In the genomic region with DNA sequence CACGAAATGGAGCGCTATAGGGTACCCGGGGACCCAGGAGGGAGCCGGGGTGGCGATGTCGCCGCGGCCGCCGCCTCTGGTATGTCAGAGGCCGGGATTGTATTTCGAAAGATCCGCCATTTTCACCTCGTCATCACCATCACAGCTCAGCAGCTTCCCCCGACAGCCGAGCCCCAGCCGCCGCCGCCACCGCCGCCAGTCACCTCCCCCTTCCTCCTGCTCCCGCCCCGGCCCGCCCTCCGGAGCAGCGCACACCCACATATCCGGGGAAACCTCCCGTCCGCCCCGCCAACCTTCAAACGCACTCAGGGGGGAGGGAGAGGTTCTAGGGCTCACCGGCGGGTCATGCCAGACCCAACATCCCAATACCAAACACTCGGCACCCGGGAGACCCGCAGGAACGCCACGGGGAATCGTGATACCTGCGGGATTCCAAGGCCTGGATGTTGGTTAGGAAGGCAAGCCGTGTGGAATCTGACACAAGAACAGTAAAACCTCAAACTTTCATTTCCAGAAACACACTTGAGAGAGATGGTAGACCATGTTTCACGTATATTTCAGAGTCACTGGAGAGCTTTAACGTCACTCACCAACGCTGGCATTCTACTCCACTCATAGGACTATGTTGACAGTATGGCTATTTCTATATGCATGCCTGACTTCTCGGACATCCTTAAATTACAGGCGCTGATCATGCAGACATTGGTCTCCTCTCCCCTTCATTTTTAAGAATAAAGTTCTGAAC, we compare ENCODE assay signal across 8 mouse cellular contexts. TPM values are rescaled to one million over a fixed set of nuclear protein-coding genes. Genes with fewer than 3 reads are reported as not detected.
DNase-seq lines count a peak whose midpoint lies in the region; ATAC-seq and TF ChIP-seq lines count a peak whose summit lies in the region.

No protein-coding gene starts in this region.

- DNase-seq in forebrain, embryonic 10.5 days (ENCODE audit: extremely low spot score, low spot score): peak; percentile 84
- DNase-seq in kidney, postnatal 10 days: peak; percentile 89
- DNase-seq in liver, embryonic 14.5 days (ENCODE audit: low read depth in 3 of 3, low spot score in 3 of 3): peak; percentile 75 to 80 (median 78)
- peak; percentile 76 to 79 for DNase-seq in natural killer cell, adult 2 months (ENCODE audit: low spot score in 2 of 2)

- no peak for TF ChIP-seq CTCF in liver, embryonic 14.5 days (IDR thresholded peaks at IDR 0.05; ENCODE audit: low read depth)

- H3K4me1 ChIP-seq in brown adipose tissue, adult 24 weeks (ENCODE audit: control insufficient read depth, insufficient read depth, insufficient read length, low read length): peaks cover 3% of the 10 kb centered on the region
- peaks cover 34% of the 10 kb centered on the region for H3K4me1 ChIP-seq in forebrain, embryonic 10.5 days
- H3K4me1 ChIP-seq in heart, embryonic 14.5 days (ENCODE audit: control insufficient read depth in 2 of 2, insufficient read depth in 2 of 2, low read length in 2 of 2): peaks cover 0 to 16% of the 10 kb centered on the region in 2 experiments; a peak in 3 of 4 replicates
- peaks cover 13 to 18% of the 10 kb centered on the region in 2 experiments for H3K4me1 ChIP-seq in liver, embryonic 14.5 days (replicated peaks; ENCODE audit: control insufficient read depth in 2 of 2, insufficient read depth in 2 of 2, low read length in 1 of 2)
- H3K4me1 ChIP-seq in stomach, embryonic 14.5 days (ENCODE audit: control insufficient read depth, insufficient read depth, low read length): peaks cover 23% of the 10 kb centered on the region

- peak overlapping the region; percentile 100 for H3K4me3 ChIP-seq in brown adipose tissue, adult 24 weeks (ENCODE audit: insufficient read depth, low read depth, low read length)
- peak overlapping the region; percentile 90 for H3K4me3 ChIP-seq in forebrain, embryonic 10.5 days
- peak overlapping the region; percentile 84 to 90 for H3K4me3 ChIP-seq in heart, embryonic 14.5 days (ENCODE audit: control insufficient read depth in 1 of 2, insufficient read depth in 1 of 2, low read depth in 1 of 2, low read length in 2 of 2)
- peak overlapping the region; percentile 92 for H3K4me3 ChIP-seq in liver, embryonic 14.5 days (ENCODE audit: insufficient read depth in 1 of 2, low read depth in 2 of 2, low read length in 2 of 2)
- peak overlapping the region; percentile 68 for H3K4me3 ChIP-seq in stomach, embryonic 14.5 days (ENCODE audit: low read depth, low read length)

- peak overlapping the region; percentile 92 for H3K4me2 ChIP-seq in heart, embryonic 14.5 days (ENCODE audit: low read length)
- peak overlapping the region; percentile 91 for H3K4me2 ChIP-seq in liver, embryonic 14.5 days (ENCODE audit: low read depth)
- H3K4me2 ChIP-seq in stomach, embryonic 14.5 days (replicated peaks; ENCODE audit: low read depth, low read length): peak overlapping the region; percentile 96

- H3K36me3 ChIP-seq in forebrain, embryonic 10.5 days (replicated peaks): no peaks in the 10 kb centered on the region
- H3K36me3 ChIP-seq in heart, embryonic 14.5 days (ENCODE audit: control insufficient read depth, insufficient read depth, low read length): no peaks in the 10 kb centered on the region
- no peaks in the 10 kb centered on the region for H3K36me3 ChIP-seq in liver, embryonic 14.5 days (replicated peaks; ENCODE audit: control insufficient read depth, insufficient read depth, low read depth)
- H3K36me3 ChIP-seq in stomach, embryonic 14.5 days (ENCODE audit: control insufficient read depth, insufficient read depth, low read length): no peaks in the 10 kb centered on the region

- no peak for TF ChIP-seq EP300 in liver, embryonic 14.5 days (IDR thresholded peaks at IDR 0.05; ENCODE audit: low read depth)

- H3K27me3 ChIP-seq in forebrain, embryonic 10.5 days (ENCODE audit: poor library complexity, severe bottlenecking): no peaks in the 10 kb centered on the region
- no peaks in the 10 kb centered on the region for H3K27me3 ChIP-seq in heart, embryonic 14.5 days (ENCODE audit: control insufficient read depth, insufficient read depth, low read length)
- H3K27me3 ChIP-seq in liver, embryonic 14.5 days (ENCODE audit: control insufficient read depth, insufficient read depth, low read length): no peaks in the 10 kb centered on the region
- no peaks in the 10 kb centered on the region for H3K27me3 ChIP-seq in stomach, embryonic 14.5 days (ENCODE audit: control insufficient read depth, insufficient read depth, low read length)

- 2% methylated on average over 39 of the region's 46 CpGs for WGBS in forebrain, embryonic 10.5 days
- WGBS in heart, embryonic 14.5 days: under 1% methylated on average over 44 of the region's 46 CpGs
- under 1% methylated on average over 46 of the region's 46 CpGs for WGBS in liver, embryonic 14.5 days (ENCODE audit: insufficient replicate concordance)
- WGBS in stomach, embryonic 14.5 days: under 1% methylated on average over 43 of the region's 46 CpGs

- ATAC-seq in CD4-positive, CD25-positive, alpha-beta regulatory T cell, adult 4 months: peak; percentile 65
- ATAC-seq in heart, embryonic 14.5 days (ENCODE audit: insufficient number of reproducible peaks, insufficient read depth, low FRiP score, low read depth): peak; percentile 36; the same call in 1 of the 2 replicates
- peak; percentile 80 for ATAC-seq in liver, embryonic 14.5 days (ENCODE audit: insufficient read depth)
- ATAC-seq in stomach, embryonic 14.5 days (ENCODE audit: insufficient number of reproducible peaks, insufficient read depth, low FRiP score, low read depth): peak; percentile 64

- peak overlapping the region; percentile 90 for H3K9ac ChIP-seq in heart, embryonic 14.5 days (ENCODE audit: low read length)
- H3K9ac ChIP-seq in liver, embryonic 14.5 days (replicated peaks): peak overlapping the region; percentile 96
- peak overlapping the region; percentile 71 for H3K9ac ChIP-seq in stomach, embryonic 14.5 days (replicated peaks; ENCODE audit: low read depth, low read length)

- 0 out of 2 replicates have a peak overlapping the region, but pooled peaks have one; percentile 14 for H3K27ac ChIP-seq in brown adipose tissue, adult 24 weeks (replicated peaks; ENCODE audit: low read depth, low read length)
- H3K27ac ChIP-seq in forebrain, embryonic 10.5 days: peak overlapping the region; percentile 91
- H3K27ac ChIP-seq in heart, embryonic 14.5 days (replicated peaks in 1 of 2; ENCODE audit: control insufficient read depth in 1 of 2, insufficient read depth in 1 of 2, low read depth in 2 of 2, low read length in 2 of 2): peak overlapping the region; percentile 71 to 85
- peak overlapping the region; percentile 96 for H3K27ac ChIP-seq in liver, embryonic 14.5 days
- H3K27ac ChIP-seq in stomach, embryonic 14.5 days (ENCODE audit: low read length): peak overlapping the region; percentile 66

- H3K9me3 ChIP-seq in forebrain, embryonic 10.5 days: no peaks in the 10 kb centered on the region
- H3K9me3 ChIP-seq in heart, embryonic 14.5 days (ENCODE audit: control insufficient read depth, low read length): no peaks in the 10 kb centered on the region
- no peaks in the 10 kb centered on the region for H3K9me3 ChIP-seq in liver, embryonic 14.5 days (ENCODE audit: control insufficient read depth, low read length)
- H3K9me3 ChIP-seq in stomach, embryonic 14.5 days (ENCODE audit: control insufficient read depth, low read depth, low read length): no peaks in the 10 kb centered on the region

RNA-seq across cellular contexts. Expression of gene Lin54, which starts 1.8 kb away (rescaled TPM):
- 1 to 10 TPM; 9.2 to 9.9 TPM for polyA plus RNA-seq in CD4-positive, CD25-positive, alpha-beta regulatory T cell, adult 4 months (2017; shearing (Covaris generic))
- polyA plus RNA-seq in brown adipose tissue, adult 24 weeks (2012; ENCODE audit: insufficient read depth, insufficient read length, missing spikeins): 3.7 and 5.3 TPM in 2 replicates
- polyA plus RNA-seq in forebrain, embryonic 10.5 days (2016; fragmentation: Nextera tagmentation; extraction: Ambion mirVana): 14.6 and 16.8 TPM in 2 replicates
- 13.1 and 13.6 TPM in 2 replicates for polyA plus RNA-seq in heart, embryonic 14.5 days (2014; fragmentation: Nextera tagmentation; extraction: Ambion mirVana)
- polyA plus RNA-seq in liver, embryonic 14.5 days (2012; rRNA removed): 5.7 and 8.5 TPM in 2 replicates
- polyA plus RNA-seq in liver, embryonic 14.5 days (2014; fragmentation: Nextera tagmentation; extraction: Ambion mirVana): 11.0 and 12.0 TPM in 2 replicates
- 15.3 and 16.1 TPM in 2 replicates for polyA plus RNA-seq in stomach, embryonic 14.5 days (2014; fragmentation: Nextera tagmentation; extraction: Ambion mirVana)

RNA-seq across cellular contexts. Expression of gene Cops4, which starts 19.5 kb away (rescaled TPM):
- polyA plus RNA-seq in CD4-positive, CD25-positive, alpha-beta regulatory T cell, adult 4 months (2017; shearing (Covaris generic)): 100 to 1,000 TPM; 114 to 118 TPM
- polyA plus RNA-seq in brown adipose tissue, adult 24 weeks (2012; ENCODE audit: insufficient read depth, insufficient read length, missing spikeins): 50.0 and 61.2 TPM in 2 replicates
- 245 TPM in 2 replicates for polyA plus RNA-seq in forebrain, embryonic 10.5 days (2016; fragmentation: Nextera tagmentation; extraction: Ambion mirVana)
- polyA plus RNA-seq in heart, embryonic 14.5 days (2014; fragmentation: Nextera tagmentation; extraction: Ambion mirVana): 157 and 158 TPM in 2 replicates
- polyA plus RNA-seq in liver, embryonic 14.5 days (2012; rRNA removed): 18.4 and 28.2 TPM in 2 replicates
- polyA plus RNA-seq in liver, embryonic 14.5 days (2014; fragmentation: Nextera tagmentation; extraction: Ambion mirVana): 70.9 and 74.5 TPM in 2 replicates
- 187 and 188 TPM in 2 replicates for polyA plus RNA-seq in stomach, embryonic 14.5 days (2014; fragmentation: Nextera tagmentation; extraction: Ambion mirVana)

Comparison
In these comparisons a context has a peak if more than half of its experiments do, and no peak if none do; other contexts are left out.
1. Peak in every context shown above with its lines: DNase-seq, ATAC-seq, H3K4me3 ChIP-seq and H3K27ac ChIP-seq.
2. H3K27ac ChIP-seq: peak in every context shown above with its lines; median percentile 96 in liver, embryonic 14.5 days; 91 in forebrain, embryonic 10.5 days; 78 in heart, embryonic 14.5 days; 66 in stomach, embryonic 14.5 days; 14 in brown adipose tissue, adult 24 weeks.